Mouse (Mus musculus): ENCODE measurements around the gene Tdrd3.

Gene Tdrd3

DNA sequence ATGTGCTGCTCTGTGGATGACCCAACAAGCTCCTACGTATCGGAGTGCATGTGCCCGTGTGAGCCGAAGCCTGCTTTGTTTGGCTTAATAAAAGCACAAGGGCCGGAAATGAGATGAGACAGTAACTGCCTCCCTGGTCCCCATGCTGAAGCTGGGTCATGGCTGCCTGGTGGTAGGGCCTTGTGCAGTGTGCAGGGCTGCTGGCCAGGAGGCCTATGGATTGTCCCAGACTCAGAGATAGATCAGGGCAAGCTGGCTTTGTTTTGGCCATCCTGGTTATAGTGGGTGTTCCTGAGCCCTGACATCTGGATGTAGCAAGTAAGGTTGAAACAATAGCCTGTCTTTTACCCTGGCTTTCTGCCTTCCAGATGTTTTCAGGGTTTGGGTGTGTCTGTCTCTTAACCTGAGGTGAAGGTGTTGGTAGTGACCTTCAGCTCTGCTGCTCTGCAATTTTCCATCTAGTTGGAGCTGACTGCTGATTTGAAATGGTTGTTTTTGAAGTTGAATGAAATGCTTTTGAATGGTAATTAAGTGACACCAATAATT is 39.3 kb downstream of the Tdrd3 start:
- DNase-seq (ENCODE audit: low spot score), result no peak

DNA sequence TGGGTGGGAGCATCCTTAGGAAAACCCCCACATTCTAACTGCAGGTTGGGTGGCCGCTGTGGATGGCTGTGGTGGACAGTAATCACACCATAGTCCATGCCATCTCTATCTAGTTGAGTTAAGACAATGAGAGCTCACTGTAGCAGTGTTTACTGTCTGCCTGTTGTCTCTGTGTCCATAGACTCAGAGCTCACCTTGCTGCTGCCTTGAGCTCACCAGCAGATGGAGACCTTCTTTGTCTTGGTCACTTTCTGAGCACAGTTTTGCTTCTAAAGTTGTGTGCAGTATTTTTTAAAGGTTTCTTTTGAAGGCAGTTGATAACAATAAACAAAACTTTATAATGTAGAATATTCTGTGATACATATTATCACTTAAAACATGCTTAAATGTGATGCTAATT is 43.3 kb downstream of the Tdrd3 start:
- no peak for DNase-seq (ENCODE audit: low spot score)

DNA sequence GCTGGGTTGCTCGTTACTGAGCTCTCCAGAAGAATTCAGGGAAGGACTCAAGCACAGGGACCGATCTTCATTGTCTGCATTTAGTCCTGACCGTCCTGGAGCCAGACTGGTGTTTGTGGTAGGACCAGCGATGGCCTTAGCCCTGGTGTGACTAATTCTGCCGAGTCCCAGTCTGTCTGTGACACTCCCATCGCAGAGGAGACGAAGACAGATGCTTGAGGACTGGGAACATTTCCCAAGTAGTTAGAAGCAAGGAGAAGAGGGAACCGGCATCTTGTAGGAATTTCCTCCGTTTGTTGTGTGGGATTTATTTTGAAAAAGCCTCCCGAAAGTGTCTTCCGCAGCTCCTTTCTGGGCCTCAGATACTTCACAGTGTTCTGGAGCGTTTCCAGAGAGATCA is 45.1 kb downstream of the Tdrd3 start:
- no peak for DNase-seq (ENCODE audit: low spot score)

DNA sequence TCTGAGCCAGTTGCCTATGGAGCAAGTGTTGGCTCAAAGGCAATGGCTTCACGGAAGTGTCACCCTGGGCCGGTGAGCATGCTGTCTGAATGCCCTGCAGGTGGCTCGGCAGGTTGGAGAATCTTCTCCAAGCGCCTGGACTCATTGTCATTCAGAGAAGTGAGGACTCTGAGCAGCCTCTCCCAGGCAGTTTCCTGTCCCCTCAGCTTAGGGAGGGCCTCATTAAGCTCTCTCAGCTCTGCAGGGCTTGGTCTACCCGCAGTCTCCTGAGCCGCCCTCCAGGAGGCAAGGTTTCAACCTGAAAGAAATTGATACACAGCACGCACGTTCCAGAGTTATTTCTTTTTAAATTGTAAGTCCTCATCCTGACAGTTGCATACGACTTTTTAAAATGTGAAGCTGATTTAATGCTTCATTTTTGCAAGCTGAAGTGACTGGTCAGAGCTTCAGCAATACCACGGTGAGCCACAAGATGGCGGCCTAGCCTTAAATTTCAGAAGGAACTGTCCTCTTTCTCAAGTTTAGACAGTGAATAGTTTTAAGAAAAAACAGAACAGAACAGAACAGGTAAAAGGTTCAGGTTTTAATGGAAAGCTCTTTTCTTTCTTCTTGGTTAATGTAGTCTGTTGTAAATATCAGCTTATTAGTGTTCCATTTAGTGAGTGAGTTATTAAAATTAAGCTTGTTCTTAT is 47.7 kb downstream of the Tdrd3 start:
- peak; percentile 77 for DNase-seq (ENCODE audit: low spot score)

DNA sequence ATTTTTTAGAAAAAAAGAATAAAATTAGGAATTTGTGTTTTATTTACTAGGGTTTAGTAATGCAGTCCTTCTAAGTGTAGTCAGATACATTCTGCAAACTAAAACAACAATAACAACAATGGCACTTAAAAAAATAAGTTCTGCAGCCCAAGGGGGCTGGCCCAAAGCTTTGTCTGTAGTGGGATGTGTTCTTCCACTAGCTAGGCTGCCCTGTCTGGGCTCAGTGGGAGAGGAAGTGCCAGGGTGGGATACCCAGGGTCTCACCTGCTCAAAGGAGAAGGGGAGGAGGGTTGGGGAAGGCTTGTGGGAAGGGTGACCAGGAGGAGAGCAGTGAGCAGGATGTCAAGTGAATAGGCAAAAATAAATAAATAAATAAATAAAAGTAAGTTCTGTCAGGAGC is 48.2 kb downstream of the Tdrd3 start:
- DNase-seq (ENCODE audit: low spot score), result no peak

DNA sequence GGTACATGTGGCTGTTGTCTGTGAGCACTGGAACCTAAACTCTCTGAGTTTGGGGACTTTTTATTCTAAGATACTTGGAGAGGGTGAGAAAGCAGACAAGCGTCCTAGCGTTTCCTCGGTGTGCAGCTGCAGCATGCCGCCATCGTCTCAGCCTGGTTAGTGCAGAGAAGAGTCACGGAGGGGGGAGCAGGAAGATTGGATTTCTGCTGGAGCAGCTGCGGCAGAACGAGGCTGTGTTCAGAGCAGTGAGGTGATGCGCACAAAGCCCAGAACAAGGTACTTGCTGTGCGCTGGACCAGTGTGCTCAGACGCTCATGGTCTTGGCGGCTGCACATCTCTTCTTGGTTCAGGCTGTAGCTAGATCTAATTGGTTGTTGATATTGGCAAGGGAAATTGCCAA is 51.1 kb downstream of the Tdrd3 start:
- DNase-seq (ENCODE audit: low spot score), result no peak

DNA sequence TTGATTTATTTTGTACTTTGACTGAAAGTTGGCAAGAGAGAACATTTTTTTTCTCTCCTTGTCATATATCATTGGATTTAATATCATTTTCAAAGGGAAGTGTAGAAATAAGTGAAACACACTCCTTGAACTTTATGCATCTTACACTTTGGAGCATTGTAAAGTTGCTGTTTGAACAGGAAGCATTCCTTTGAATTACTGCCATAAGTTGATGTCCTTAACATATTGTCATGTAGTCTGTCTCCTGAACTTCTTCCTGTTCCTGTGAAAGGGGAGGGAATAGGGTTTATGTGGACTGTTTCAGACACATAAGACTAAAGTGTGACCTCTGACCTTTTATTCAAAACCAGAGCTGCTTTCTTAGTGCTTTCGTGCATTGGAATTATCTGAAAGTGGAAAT is 55.1 kb downstream of the Tdrd3 start:
- DNase-seq (ENCODE audit: low spot score), result no peak

DNA sequence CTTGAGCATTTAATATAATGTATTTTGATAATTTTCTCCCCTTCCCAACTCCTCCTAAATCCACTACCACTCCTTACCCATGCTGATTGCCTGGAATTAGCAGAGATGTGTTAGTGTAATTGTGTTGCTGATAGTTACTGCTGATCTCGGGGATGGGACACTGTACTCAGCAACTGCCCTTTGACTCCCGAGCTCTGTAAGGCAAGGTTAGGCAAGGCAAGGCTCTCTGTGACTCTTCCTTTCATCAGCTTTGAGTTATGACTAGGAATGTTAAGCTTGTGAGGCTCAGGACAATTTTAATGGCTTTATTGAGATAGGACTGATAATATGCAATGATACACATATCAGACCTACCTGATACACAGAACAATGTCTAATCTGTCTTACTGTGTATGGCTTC is 56.3 kb downstream of the Tdrd3 start:
- DNase-seq (ENCODE audit: low spot score), result no peak

DNA sequence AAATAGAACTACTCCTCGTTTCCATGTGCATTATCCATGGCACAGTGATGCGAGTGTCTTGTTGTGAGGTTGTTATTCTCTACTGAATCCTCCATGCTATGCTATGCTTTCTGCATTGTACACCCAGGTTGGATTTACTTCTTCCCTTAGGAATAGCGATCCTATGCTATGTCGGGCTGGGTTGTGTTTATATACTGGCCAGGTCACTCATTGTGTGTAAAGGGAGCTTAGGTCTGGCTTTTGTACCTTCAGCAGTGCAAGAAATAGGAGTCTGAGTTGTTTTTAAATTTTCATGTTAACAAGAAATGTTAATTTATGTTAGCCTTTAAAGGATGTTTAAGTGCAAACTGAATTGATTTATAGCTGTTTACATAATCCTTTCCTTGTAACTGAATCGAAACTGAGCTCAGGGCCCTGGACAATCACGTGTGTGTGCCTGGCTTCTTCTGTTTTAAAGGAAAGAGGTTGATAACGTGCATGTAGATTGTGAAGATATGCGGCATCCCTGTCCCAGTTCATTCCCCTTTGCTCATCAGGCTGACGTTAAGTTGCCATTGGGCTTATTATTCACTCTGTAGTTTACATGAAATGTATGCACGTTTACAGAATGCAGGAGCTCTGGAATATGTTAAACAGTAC is 59.4 kb downstream of the Tdrd3 start:
- no peak for DNase-seq (ENCODE audit: low spot score)

DNA sequence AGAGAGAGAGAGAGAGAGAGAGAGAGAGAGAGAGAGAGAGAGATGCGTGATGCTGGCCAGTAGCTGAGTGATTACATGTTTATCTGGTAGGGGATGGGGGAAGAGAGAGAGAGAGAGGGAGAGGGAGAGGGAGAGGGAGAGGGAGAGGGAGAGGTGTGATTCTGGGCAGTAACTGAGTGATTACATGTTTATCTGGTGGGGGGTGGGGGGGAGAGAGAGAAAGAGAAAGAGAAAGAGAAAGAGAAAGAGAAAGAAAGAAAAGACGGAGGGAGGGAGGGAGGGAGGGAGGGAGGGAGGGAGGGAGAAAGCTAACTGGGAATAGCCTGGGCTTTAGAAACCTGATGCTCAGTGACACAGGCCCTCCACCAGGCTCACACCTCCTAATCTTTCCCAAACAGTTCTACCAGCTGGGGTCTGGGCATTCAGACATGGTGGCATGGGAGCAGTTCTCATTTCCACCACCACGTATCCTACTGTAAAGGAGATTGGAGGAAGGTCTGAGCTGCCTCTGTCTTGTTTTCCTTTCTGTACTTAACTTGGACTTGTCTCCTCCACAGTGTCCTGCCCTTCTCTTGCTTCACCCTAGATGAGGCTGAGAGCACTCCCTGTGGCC is 62.0 kb downstream of the Tdrd3 start:
- no peak for DNase-seq (ENCODE audit: low spot score)

DNA sequence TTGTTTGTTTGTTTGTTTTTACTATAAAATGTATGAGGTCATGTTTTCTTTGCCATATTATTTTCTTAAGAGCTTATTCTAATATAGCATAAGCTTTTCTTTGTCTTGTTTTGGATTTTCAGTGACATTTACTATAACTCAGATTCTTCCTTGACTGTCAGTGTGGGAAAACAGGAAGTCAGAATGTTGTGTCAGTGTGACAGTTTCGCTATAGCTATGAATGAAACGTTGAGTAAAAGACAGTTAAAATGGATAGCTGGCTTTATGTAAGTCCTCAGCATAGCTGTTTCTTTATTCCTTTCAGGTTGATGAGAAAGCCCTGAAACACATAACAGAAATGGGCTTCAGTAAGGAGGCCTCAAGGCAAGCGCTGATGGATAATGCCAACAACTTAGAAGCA is 69.4 kb downstream of the Tdrd3 start:
- no peak for DNase-seq (ENCODE audit: low spot score)

DNA sequence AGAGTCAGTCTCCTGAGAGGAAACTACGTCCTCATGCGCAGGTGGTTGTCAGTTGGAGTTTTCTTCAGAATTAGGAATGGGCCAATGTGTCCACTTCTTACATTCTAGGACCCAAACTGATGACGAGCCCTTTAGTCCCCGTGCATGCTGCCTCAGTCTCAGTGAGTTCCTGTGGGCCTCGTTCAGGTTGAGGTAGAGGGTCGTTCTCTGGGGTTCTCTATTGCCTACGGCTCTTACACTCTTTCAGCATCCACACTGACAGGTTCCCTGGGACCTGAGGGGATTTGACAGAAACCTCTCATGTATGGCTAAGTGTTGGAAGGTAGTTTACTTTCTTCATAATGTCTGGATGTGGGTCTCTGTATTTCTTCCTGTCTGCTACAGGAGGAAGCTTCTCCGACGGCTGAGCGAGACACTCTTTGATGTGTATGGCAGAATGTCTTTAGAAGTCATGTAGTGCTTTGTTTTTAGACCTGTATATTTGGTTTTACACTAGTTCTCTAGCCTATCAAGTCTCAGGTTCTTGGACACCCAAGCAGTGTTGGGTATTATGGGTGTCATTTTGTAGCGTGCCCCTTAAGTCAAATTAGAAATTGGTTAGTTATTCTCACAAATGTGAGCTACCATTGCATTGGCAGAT is 81.6 kb downstream of the Tdrd3 start:
- DNase-seq (ENCODE audit: low spot score), result no peak

DNA sequence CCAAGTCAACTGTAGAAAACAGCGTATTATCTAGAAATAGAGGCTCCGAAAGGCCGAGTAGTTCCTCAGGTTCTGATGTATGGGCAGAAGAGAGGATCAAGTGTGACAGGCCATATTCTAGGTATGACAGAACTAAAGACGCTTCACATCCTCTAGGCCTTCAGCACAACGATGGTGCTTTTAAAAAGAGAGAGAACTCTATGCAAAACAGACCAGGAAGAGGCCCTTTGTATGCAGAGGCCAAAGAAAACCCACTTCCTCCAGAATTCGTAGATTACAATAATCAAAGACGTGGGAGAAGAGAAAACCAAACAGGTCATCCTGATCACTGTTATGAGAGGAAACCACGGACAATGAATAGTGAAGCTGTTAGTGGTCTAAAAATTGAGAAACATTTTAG is 89.5 kb downstream of the Tdrd3 start:
- no peak for DNase-seq (ENCODE audit: low spot score)

DNA sequence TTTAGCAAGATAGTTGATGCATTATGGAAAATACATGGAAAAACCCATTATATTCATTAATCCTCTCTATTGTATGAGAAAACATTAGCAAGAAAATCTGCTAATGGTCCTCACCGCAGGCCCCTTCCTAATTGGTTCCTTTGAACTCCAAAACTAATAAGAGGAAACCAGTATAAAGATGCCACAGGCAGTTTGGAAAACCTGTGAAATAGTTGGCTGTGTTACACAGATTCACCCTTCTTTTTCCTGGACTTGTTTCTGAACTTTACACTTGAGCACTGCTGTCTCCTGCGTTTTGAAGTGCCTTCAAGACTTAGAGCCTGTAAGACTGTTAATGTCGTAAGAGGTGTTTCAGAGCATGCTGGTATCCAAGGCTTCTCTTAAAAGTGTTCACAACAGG is 98.8 kb downstream of the Tdrd3 start:
- DNase-seq (ENCODE audit: low spot score), result no peak

DNA sequence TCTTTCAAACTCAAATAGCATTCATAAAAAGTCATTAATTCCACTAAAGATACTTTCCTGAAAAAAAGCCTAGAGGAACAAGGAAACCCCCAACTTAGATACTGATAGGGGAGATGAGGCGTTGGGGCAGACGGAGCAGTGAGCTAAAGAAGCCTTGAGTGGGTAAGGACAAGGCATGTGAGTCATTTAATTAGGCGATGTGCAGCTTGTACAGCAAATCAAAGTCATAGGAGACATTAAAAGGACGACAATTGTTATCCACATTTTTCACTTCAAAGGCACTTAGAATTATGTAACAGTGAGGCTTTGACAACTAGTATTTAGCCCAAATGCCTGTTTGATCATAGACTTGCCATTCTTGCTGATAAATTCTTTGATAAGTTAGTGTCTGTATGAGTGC is 100.9 kb downstream of the Tdrd3 start:
- no peak for DNase-seq (ENCODE audit: low spot score)

DNA sequence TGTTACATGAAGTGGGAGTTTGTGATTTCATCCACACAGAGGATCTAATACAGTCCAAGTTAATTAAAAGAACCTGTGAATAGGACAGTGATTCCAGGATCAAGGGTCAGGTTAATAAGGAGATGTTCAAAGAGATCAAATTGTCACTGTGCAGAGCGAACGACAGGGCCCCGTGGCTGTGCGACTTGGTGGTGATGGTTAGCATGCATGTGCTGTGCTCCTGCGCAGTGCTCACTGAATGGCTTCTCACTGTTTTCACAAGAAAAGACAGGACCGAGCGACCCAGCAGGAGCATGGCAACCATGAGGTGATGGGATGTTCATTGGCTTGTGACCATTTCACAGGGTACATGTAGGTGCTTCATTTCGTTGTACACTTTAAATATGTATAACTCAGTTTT is 115.4 kb downstream of the Tdrd3 start:
- no peak for DNase-seq (ENCODE audit: low spot score)

DNA sequence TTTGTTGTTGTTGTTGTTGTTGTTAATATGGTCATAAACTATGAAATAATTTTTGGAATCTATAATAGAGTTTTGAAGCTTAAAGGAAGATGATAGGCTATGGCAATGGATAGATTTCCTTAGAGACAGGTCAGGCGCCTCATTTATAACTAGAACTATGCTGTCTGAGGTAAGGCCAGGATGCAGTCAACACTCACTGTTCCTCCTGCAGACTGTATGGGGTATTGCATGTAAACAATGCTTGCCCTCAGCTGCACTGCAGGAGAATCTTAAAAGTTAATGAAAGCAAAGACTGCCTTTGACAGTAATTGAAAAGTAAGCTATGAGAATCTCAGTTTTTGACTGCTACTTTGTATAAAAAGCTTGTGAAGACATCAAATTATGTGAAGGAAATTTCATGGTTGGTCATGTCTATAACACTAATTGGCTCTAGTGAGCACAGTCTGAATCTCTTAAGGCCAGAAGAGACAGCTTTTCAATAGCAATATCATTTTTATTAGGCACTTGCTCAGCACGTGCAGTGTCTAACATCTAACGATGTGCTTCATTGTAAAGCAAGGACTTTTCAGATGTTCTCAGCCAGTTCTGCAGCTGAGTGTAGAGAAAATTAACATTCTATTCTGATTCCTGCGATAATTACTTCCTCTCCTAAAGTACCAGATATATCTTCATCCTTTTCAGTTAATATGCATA is 120.8 kb downstream of the Tdrd3 start:
- DNase-seq (ENCODE audit: low spot score), result no peak

DNA sequence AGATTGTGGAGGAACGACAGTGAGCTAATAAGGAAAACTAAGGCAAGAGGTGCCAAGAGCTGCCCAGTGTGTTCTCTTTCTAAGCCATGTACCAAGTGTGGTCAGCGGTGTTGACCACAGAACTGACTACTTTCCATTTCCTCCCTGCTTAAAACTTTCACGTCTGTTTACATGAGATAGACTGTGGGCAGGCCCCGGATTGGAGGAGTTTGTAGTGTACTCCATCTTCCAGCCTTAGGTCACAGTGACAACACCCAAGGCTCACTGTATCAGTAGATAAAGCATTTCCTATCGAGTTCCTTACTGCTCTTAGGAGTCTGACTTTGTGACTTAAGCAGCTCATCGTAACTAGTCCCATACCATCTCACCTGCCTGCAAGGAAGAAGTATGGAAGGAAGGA is 133.5 kb downstream of the Tdrd3 start:
- DNase-seq (ENCODE audit: low spot score), result no peak

DNA sequence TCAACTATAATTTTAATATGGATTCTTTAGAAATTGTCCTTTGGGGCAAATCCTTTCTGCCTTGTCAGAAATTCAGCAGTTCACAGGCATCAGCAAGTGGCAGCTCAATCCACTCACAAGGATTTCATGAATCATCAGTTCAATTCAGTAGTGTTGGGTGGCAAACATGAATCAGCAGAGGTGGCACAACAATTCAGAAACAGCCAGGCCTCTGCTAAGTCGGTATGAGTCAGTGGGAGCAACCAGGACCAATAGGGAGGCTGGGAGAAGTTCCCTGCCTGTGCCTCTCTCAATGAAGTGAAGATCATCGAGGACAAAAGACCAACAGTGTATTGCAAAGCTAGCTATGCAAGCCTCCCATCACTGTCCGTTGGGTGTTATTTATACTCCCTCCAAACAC is 135.8 kb downstream of the Tdrd3 start:
- no peak for DNase-seq (ENCODE audit: low spot score)

DNA sequence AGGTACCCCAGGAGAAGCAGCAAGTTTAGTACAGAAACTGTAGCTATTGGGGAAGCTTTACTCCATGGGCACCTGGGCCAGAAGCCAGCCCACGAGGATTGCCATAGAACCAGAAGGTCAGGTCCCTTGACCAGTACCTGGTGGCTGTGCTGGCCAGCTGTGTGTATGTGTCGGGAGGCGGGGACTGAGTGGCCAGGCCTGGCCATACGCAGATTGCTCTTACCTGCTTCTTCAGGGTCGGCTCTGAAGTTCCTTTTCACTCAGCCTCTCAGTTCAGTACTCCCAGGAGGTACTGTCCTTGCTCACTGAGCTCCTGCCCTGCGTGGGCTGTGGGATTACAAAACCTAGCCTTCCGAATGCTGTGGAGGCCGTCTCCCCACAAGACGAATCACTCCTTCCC is 147.4 kb downstream of the Tdrd3 start:
- no peak for DNase-seq (ENCODE audit: low spot score)

DNA sequence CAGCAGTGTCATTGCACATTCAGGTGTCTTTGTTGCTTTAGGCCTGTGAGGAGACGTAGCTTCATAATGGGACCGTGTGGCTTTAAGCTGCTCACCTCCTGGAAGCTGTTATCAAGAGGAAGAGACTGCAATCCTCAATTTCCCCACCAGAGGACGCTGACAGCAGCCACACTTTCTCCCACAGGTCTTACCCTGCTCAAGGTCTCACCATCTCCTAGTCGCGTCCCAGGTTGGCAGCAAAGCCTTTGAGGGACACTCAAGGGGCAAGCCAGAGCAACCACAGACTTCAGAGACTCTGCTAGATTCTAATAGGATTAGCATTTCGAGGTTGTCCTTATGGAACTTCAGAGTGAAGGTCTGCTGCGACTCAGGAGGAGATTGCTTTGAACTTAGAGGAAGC is 149.8 kb downstream of the Tdrd3 start:
- DNase-seq (ENCODE audit: low spot score), result no peak

DNA sequence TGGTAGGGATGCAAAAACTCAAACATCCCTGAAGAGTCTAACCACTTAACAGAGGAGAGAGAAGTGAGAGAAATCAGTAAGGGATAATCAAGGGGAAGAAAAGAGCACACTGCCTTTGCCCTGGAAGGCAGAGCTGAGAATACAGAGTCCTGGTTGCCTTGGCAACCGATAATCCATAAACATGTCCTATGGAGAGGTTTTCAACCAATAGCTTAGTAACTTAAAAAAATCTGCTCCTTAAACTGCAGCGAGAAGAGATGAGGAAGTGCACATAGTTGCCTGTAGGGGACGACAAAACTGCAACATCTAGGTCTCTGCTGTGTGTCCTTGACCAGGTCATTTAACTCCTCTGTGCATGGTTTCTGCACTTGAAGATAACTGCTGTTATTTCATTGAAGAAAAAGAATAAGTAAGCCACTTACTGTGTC is 150.6 kb downstream of the Tdrd3 start:
- DNase-seq (ENCODE audit: low spot score), result no peak
